Mouse (Mus musculus) liver, adult 2 months (tissue): Measurements from ENCODE around the gene Malsu1.

Experiments
- CTCF ChIP-seq: fragments of 200-500 bp; IDR thresholded peaks from 2 replicates; pipeline ENCODE4 v1.5.1; 2011; ENCODE audit warnings: low read depth, low read length, control low read depth
- POLR2A ChIP-seq: fragments of 200-500 bp; IDR thresholded peaks from 2 replicates; pipeline ENCODE4 v1.6.1; 2011; ENCODE audit warnings: low read length, control low read depth; ENCODE audit not compliant: insufficient read depth; ENCODE audit errors: extremely low read depth

DNA sequence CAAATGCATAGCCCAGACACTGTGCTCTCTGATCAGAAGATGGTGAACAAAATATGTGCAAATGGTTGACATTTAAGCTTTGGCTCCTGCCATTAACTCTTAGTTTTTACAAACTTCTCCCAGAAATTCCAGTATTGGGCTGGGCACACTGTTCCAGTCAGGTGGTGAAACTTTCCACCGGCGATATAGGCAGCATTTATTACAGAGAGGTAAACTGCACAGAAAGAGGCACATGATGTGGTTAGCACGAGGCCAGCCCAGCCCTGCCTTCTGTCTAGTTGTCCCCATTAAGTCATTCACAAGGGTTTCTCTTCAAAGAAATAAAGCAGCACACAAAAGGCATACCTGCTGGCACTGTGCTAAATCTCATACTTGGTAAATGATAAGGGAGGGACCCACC lies 44.9 kb upstream of the Malsu1 start:
- TF ChIP-seq CTCF (no peak), POLR2A (no peak)
